Mouse (Mus musculus) effector memory CD4-positive, alpha-beta T cell, adult 7 months (primary cell): ENCODE results near the gene Fbxl19. TPM values are rescaled to one million over a fixed set of nuclear protein-coding genes. Genes with fewer than 3 reads are reported as not detected.

Experiments used
- polyA plus RNA-seq: library from polyadenylated mRNA; unstranded; fragments of 100-300 nt; shearing (Covaris generic); gene quantifications from one replicate; pipeline ENCODE4 v1.2.1, GENCODE M21; 2017

Fbxl19 gene
- polyA plus RNA-seq: 0.77 TPM

GRCm38 (mm10) chr7:127744366-127745045 lies at the start of gene Fbxl19:
Gene Fbxl19, plus strand, starts transcription at chr7:127744543.

GRCm38 (mm10) chr7:127708207-127709078 lies 35.9 kb upstream of the Fbxl19 start, which contains the start of gene Bcl7c:
Gene Bcl7c, minus strand, starts transcription at chr7:127708933.

GRCm38 (mm10) chr7:127712461-127713385 lies 31.6 kb upstream of the Fbxl19 start, which contains the start of gene Ctf1:
Gene Ctf1, plus strand, starts transcription at chr7:127712736.

GRCm38 (mm10) chr7:127732066-127732465 lies 12.3 kb upstream of the Fbxl19 start, which contains the start of gene Ctf2:
Gene Ctf2, minus strand, starts transcription at chr7:127732166.

GRCm38 (mm10) chr7:127769651-127770038 lies 25.3 kb downstream of the Fbxl19 start, which contains the start of gene Orai3:
Gene Orai3, plus strand, starts transcription at chr7:127769815.

GRCm38 (mm10) chr7:127776426-127776825 lies 32.1 kb downstream of the Fbxl19 start, which contains the start of gene Setd1a:
Gene Setd1a, plus strand, starts transcription at chr7:127776670.

GRCm38 (mm10) chr7:127785308-127785707 lies 41.0 kb downstream of the Fbxl19 start, which contains the start of gene Gm49388:
Gene Gm49388, plus strand, starts transcription at chr7:127785608.

GRCm38 (mm10) chr7:127800435-127801009 lies 56.2 kb downstream of the Fbxl19 start, which contains the start of gene Hsd3b7:
Gene Hsd3b7, plus strand, starts transcription at chr7:127800604.

Other genes with a start within 250 kb of the Fbxl19 start
- 78.0 TPM for gene Srcap, start 232.6 kb upstream of the Fbxl19 start, polyA plus RNA-seq
- 6.4 TPM for gene Gm42715, start 225.0 kb upstream of the Fbxl19 start, polyA plus RNA-seq
- 3.5 TPM for gene Tmem265, start 183.2 kb upstream of the Fbxl19 start, polyA plus RNA-seq
- 76.0 TPM for gene Phkg2, start 171.2 kb upstream of the Fbxl19 start, polyA plus RNA-seq
- not detected for gene Ccdc189, start 155.9 kb upstream of the Fbxl19 start, polyA plus RNA-seq
- 105 TPM for gene Rnf40, start 155.8 kb upstream of the Fbxl19 start, polyA plus RNA-seq
- 0.30 TPM for gene Zfp629, start 128.7 kb upstream of the Fbxl19 start, polyA plus RNA-seq
- 49.0 TPM for gene Bcl7c, start 35.6 kb upstream of the Fbxl19 start, polyA plus RNA-seq
- not detected for gene Ctf1, start 31.8 kb upstream of the Fbxl19 start, polyA plus RNA-seq
- gene Ctf2, start 12.4 kb upstream of the Fbxl19 start, polyA plus RNA-seq: not detected
- gene Orai3, start 25.3 kb downstream of the Fbxl19 start, polyA plus RNA-seq: 12.5 TPM
- 5.9 TPM for gene Setd1a, start 32.1 kb downstream of the Fbxl19 start, polyA plus RNA-seq
- gene Gm49388, start 41.1 kb downstream of the Fbxl19 start, polyA plus RNA-seq: not detected
- not detected for gene Hsd3b7, start 56.1 kb downstream of the Fbxl19 start, polyA plus RNA-seq
- gene Stx4a, start 79.8 kb downstream of the Fbxl19 start, polyA plus RNA-seq: 95.9 TPM
- gene Stx1b, start 80.0 kb downstream of the Fbxl19 start, polyA plus RNA-seq: 0.51 TPM
- gene Zfp646, start 131.7 kb downstream of the Fbxl19 start, polyA plus RNA-seq: 23.9 TPM
- 8.3 TPM for gene Zfp668, start 132.3 kb downstream of the Fbxl19 start, polyA plus RNA-seq
- 0.23 TPM for gene Prss53, start 146.4 kb downstream of the Fbxl19 start, polyA plus RNA-seq
- not detected for gene Gm21974, start 150.9 kb downstream of the Fbxl19 start, polyA plus RNA-seq
- gene Vkorc1, start 151.1 kb downstream of the Fbxl19 start, polyA plus RNA-seq: 48.9 TPM
- gene Bckdk, start 159.5 kb downstream of the Fbxl19 start, polyA plus RNA-seq: 39.1 TPM
- 30.1 TPM for gene Kat8, start 168.0 kb downstream of the Fbxl19 start, polyA plus RNA-seq
- 0.33 TPM for gene Prss8, start 185.6 kb downstream of the Fbxl19 start, polyA plus RNA-seq
- gene Prss36, start 202.2 kb downstream of the Fbxl19 start, polyA plus RNA-seq: 1.1 TPM
- gene Fus, start 222.9 kb downstream of the Fbxl19 start, polyA plus RNA-seq: 170 TPM
- gene Pycard, start 249.3 kb downstream of the Fbxl19 start, polyA plus RNA-seq: 98.6 TPM